Mouse (Mus musculus) liver, postnatal 0 days (tissue): ENCODE results near the gene Gnao1.

ENCODE experiments used
- CTCF ChIP-seq: sonication (generic); IDR thresholded peaks from 2 replicates; pipeline ENCODE4 v1.5.1; 2016; ENCODE audit warnings: antibody characterized with exemption, low read depth
- EP300 ChIP-seq: IDR thresholded peaks from 2 replicates; pipeline ENCODE4 v1.6.1; 2016; ENCODE audit warnings: antibody characterized with exemption, low read depth, mild to moderate bottlenecking

DNA sequence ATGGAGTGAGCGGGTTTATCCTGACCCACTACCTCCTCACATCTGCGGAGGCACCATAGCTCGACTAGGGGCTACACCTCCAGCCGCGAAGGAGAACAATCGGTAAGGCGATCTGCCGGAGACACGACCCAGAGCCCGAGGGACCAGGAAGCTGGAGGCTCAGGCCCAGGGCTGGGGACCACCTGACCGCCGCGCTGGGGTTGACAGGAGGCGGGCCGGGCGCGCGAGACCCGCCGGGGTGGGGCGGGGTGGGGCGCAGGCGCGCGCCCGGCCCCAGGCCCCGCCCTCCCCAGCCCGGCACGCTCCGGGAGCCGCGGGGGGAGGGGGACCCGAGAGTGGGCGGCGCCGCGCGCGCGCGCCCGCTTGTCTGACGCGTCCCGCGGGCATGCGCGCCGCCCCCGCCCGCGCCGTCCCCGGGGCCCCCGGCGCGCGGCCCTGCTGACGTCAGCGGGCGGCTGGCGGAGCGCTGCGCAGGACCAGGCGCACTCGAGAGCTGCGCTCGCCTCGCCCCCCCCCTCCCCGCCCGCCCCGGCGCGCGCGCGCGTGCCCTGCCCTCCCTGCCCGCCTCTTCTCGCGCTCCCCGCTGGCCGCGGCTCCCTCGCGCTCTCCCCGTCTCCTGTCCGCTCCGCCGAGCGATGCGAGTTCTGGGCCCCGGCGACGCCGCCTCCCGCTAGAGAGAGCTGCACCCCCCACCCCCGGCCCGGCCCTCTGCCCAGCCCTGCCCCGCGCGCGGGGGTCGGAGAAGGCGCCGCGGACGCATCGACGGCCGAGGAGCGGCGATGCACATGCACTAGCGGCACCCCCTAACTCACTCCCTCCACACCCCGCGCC lies 477 bp downstream of the Gnao1 start:
- TF ChIP-seq CTCF (no peak), EP300 (no peak)
